Mouse (Mus musculus): ENCODE measurements around the gene Adam15.
A peak's percentile ranks its signal among the peaks of the same experiment; 100 is the strongest.

Gene Adam15

GRCm38 (mm10) chr3:89349869-89350501 lies at the start of gene Adam15:
Gene Adam15, minus strand, starts transcription at chr3:89349996.
- DNase-seq (ENCODE audit: low spot score in 2 of 2), result peak; percentile 84 to 93

- DNase-seq (ENCODE audit: low spot score in 2 of 2), result no peak
These were observed 46.8 kb upstream of the Adam15 start for GRCm38 (mm10) chr3:89396654-89397005.

- DNase-seq (ENCODE audit: low spot score in 2 of 2), result peak in 1 of 2 experiments; percentile 61
These were observed 46.2 kb upstream of the Adam15 start for GRCm38 (mm10) chr3:89395806-89396653.

GRCm38 (mm10) chr3:89395419-89395805 lies 45.6 kb upstream of the Adam15 start:
- no peak for DNase-seq (ENCODE audit: low spot score in 2 of 2)

- peak in 1 of 2 experiments; percentile 80 for DNase-seq (ENCODE audit: low spot score in 2 of 2)
These were observed 45.1 kb upstream of the Adam15 start for GRCm38 (mm10) chr3:89394894-89395256.

- peak in 1 of 2 experiments; percentile 69 for DNase-seq (ENCODE audit: low spot score in 2 of 2)
These were observed 44.5 kb upstream of the Adam15 start, which contains the start of gene Zbtb7b for GRCm38 (mm10) chr3:89394006-89394893. Gene Zbtb7b, minus strand, starts transcription at chr3:89394776.

- DNase-seq (ENCODE audit: low spot score in 2 of 2), result peak; percentile 92 to 96
These were observed 43.8 kb upstream of the Adam15 start for GRCm38 (mm10) chr3:89393605-89394004.

- no peak for DNase-seq (ENCODE audit: low spot score in 2 of 2)
These were observed 43.1 kb upstream of the Adam15 start for GRCm38 (mm10) chr3:89392871-89393311.

GRCm38 (mm10) chr3:89391663-89392511 lies 42.1 kb upstream of the Adam15 start:
- DNase-seq (ENCODE audit: low spot score in 2 of 2), result no peak

- no peak for DNase-seq (ENCODE audit: low spot score in 2 of 2)
These were observed 41.2 kb upstream of the Adam15 start for GRCm38 (mm10) chr3:89390699-89391662.

- DNase-seq (ENCODE audit: low spot score in 2 of 2), result no peak
These were observed 40.3 kb upstream of the Adam15 start for GRCm38 (mm10) chr3:89390111-89390515.

GRCm38 (mm10) chr3:89388901-89389740 lies 39.3 kb upstream of the Adam15 start:
- no peak for DNase-seq (ENCODE audit: low spot score in 2 of 2)

GRCm38 (mm10) chr3:89388134-89388881 lies 38.5 kb upstream of the Adam15 start:
- DNase-seq (ENCODE audit: low spot score in 2 of 2), result no peak

- DNase-seq (ENCODE audit: low spot score in 2 of 2), result no peak
These were observed 37.8 kb upstream of the Adam15 start for GRCm38 (mm10) chr3:89387632-89388031.

- DNase-seq (ENCODE audit: low spot score in 2 of 2), result no peak
These were observed 36.9 kb upstream of the Adam15 start for GRCm38 (mm10) chr3:89386438-89387420.

- DNase-seq (ENCODE audit: low spot score in 2 of 2), result no peak
These were observed 35.7 kb upstream of the Adam15 start for GRCm38 (mm10) chr3:89385451-89385850.

Data from cerebellum, postnatal 4 days (tissue).